ENCODE assay signal across 8 mouse cellular contexts in the genomic region with DNA sequence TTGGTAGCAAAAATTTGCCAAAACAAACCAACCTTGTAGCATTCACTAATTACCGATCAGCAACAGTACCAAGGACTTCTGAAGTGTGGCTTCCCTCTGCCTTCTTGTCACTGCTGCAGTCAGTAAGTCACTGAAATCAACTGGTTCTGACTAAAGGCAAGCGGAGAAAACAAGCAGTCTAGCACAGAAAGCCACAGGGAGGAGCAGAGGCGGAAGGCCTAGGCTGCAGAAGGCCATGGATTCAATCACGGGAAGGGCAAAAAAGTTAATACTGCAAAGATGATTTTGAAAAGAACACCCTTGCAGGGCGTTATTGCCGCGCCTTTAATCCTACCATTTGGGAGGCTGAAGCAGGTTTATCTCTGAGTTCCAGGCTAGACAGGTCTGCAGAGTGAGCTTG. TPM values are rescaled to one million over a fixed set of nuclear protein-coding genes. Genes with fewer than 3 reads are reported as not detected.
A peak's percentile ranks its signal among the peaks of the same experiment; 100 is the strongest.
DNase-seq lines count a peak whose midpoint lies in the region; ATAC-seq and TF ChIP-seq lines count a peak whose summit lies in the region.

No protein-coding gene starts in this region.

- H3K4me2 ChIP-seq in midbrain, embryonic 11.5 days, result no peak overlapping the region
- peak overlapping the region; percentile 90 for H3K4me2 ChIP-seq in limb, embryonic 13.5 days (replicated peaks)
- peak overlapping the region; percentile 82; the same call in 1 of the 2 replicates for H3K4me2 ChIP-seq in stomach, postnatal 0 days (replicated peaks; ENCODE audit: low read depth)

- no peaks in the 10 kb centered on the region for H3K9me3 ChIP-seq in midbrain, embryonic 10.5 days (replicated peaks)
- no peaks in the 10 kb centered on the region for H3K9me3 ChIP-seq in midbrain, embryonic 11.5 days (ENCODE audit: control insufficient read depth, low read length)
- no peaks in the 10 kb centered on the region for H3K9me3 ChIP-seq in limb, embryonic 13.5 days
- no peaks in the 10 kb centered on the region for H3K9me3 ChIP-seq in stomach, postnatal 0 days (ENCODE audit: control insufficient read depth, low read length)

- no peak for TF ChIP-seq EP300 in stomach, postnatal 0 days (optimal IDR thresholded peaks at IDR 0.05)

- peak overlapping the region; percentile 93 for H3K4me3 ChIP-seq in gastrocnemius, adult 2 months
- peak overlapping the region; percentile 94 for H3K4me3 ChIP-seq in midbrain, embryonic 10.5 days
- no peak overlapping the region for H3K4me3 ChIP-seq in midbrain, embryonic 11.5 days (ENCODE audit: low read depth, low read length)
- peak overlapping the region; percentile 81; the same call in 1 of the 2 replicates for H3K4me3 ChIP-seq in limb, embryonic 13.5 days
- peak overlapping the region; percentile 79; the same call in 1 of the 2 replicates for H3K4me3 ChIP-seq in stomach, postnatal 0 days (ENCODE audit: low read depth, low read length)

- peaks cover 47% of the 10 kb centered on the region for H3K36me3 ChIP-seq in midbrain, embryonic 10.5 days
- no peaks in the 10 kb centered on the region for H3K36me3 ChIP-seq in midbrain, embryonic 11.5 days (ENCODE audit: control insufficient read depth, insufficient read depth, low read length)
- peaks cover 21% of the 10 kb centered on the region for H3K36me3 ChIP-seq in limb, embryonic 13.5 days
- 0 out of 2 replicates have a peak, but pooled peaks cover 4% of the 10 kb centered on the region for H3K36me3 ChIP-seq in stomach, postnatal 0 days (ENCODE audit: control insufficient read depth, insufficient read depth, low read length)

- 91% methylated on average over 7 of the region's 7 CpGs for WGBS in midbrain, embryonic 10.5 days
- WGBS in midbrain, embryonic 11.5 days, result 91% methylated on average over 7 of the region's 7 CpGs
- WGBS in limb, embryonic 13.5 days, result 92% methylated on average over 7 of the region's 7 CpGs
- 85% methylated on average over 7 of the region's 7 CpGs for WGBS in stomach, postnatal 0 days

- H3K27ac ChIP-seq in gastrocnemius, adult 2 months, result peak overlapping the region; percentile 31
- no peak overlapping the region for H3K27ac ChIP-seq in midbrain, embryonic 10.5 days (replicated peaks)
- no peak overlapping the region for H3K27ac ChIP-seq in midbrain, embryonic 11.5 days (ENCODE audit: low read depth, low read length)
- no peak overlapping the region for H3K27ac ChIP-seq in limb, embryonic 13.5 days
- no peak overlapping the region for H3K27ac ChIP-seq in stomach, postnatal 0 days (replicated peaks)

- peaks cover 26% of the 10 kb centered on the region for H3K4me1 ChIP-seq in midbrain, embryonic 10.5 days
- H3K4me1 ChIP-seq in midbrain, embryonic 11.5 days (ENCODE audit: control insufficient read depth, insufficient read depth, low read length), result peaks cover 11% of the 10 kb centered on the region
- peaks cover 30% of the 10 kb centered on the region for H3K4me1 ChIP-seq in limb, embryonic 13.5 days
- H3K4me1 ChIP-seq in stomach, postnatal 0 days (replicated peaks; ENCODE audit: control insufficient read depth, insufficient read depth), result 0 out of 2 replicates have a peak, but pooled peaks cover 3% of the 10 kb centered on the region

- no peak for TF ChIP-seq CTCF in gastrocnemius, adult 2 months (IDR thresholded peaks at IDR 0.05)
- TF ChIP-seq CTCF in stomach, postnatal 0 days (IDR thresholded peaks at IDR 0.05; ENCODE audit: low read depth), result no peak

- no peak for DNase-seq in gastrocnemius, adult 2 months
- DNase-seq in gastrocnemius, postnatal 14 days, result no peak
- no peak for DNase-seq in midbrain, embryonic 10.5 days (ENCODE audit: low spot score)
- no peak for DNase-seq in midbrain, embryonic 11.5 days (ENCODE audit: low spot score, missing footprints)
- no peak for DNase-seq in stomach, postnatal 0 days (ENCODE audit: low spot score)
- DNase-seq in right cerebral cortex, adult 2 months (ENCODE audit: low spot score in 2 of 2), result no peak
- DNase-seq in adrenal gland, adult 18-20 months (ENCODE audit: low spot score in 2 of 2), result no peak

- no peaks in the 10 kb centered on the region for H3K27me3 ChIP-seq in midbrain, embryonic 10.5 days (ENCODE audit: low read depth, poor library complexity, severe bottlenecking)
- H3K27me3 ChIP-seq in midbrain, embryonic 11.5 days (ENCODE audit: control insufficient read depth, insufficient read depth, low read length), result no peaks in the 10 kb centered on the region
- H3K27me3 ChIP-seq in limb, embryonic 13.5 days, result no peaks in the 10 kb centered on the region
- no peaks in the 10 kb centered on the region for H3K27me3 ChIP-seq in stomach, postnatal 0 days (ENCODE audit: control insufficient read depth, insufficient read depth, low read length)

- ATAC-seq in midbrain, embryonic 11.5 days (ENCODE audit: low FRiP score), result no peak
- ATAC-seq in limb, embryonic 13.5 days (ENCODE audit: low FRiP score, low read depth), result no peak
- ATAC-seq in stomach, postnatal 0 days (ENCODE audit: low FRiP score, low TSS enrichment), result no peak

- intact Hi-C loops in gastrocnemius, adult 2 months (cut with DNase I), result no loop called here
- intact Hi-C loops in gastrocnemius, postnatal 14 days (cut with DNase I; ENCODE audit: low total_unique reads), result no loop called here

- H3K9ac ChIP-seq in midbrain, embryonic 11.5 days (ENCODE audit: low read length), result no peak overlapping the region
- no peak overlapping the region for H3K9ac ChIP-seq in limb, embryonic 13.5 days
- H3K9ac ChIP-seq in stomach, postnatal 0 days (ENCODE audit: low read length), result no peak overlapping the region

RNA-seq across cellular contexts. Expression of a gene that starts 2.1 kb away (rescaled TPM):
- total RNA-seq in gastrocnemius, adult 2 months (2021), result 100 to 1,000 TPM in 1 of 2 experiments, 10 to 100 TPM in 1; 92.0 to 104 TPM
- 100 to 1,000 TPM in 1 of 2 experiments, 10 to 100 TPM in 1; 89.7 to 106 TPM for total RNA-seq in gastrocnemius, postnatal 14 days (2021)
- 252 and 285 TPM in 2 replicates for polyA plus RNA-seq in midbrain, embryonic 10.5 days (2016; fragmentation: Nextera tagmentation; extraction: Ambion mirVana)
- polyA plus RNA-seq in midbrain, embryonic 11.5 days (2014; fragmentation: Nextera tagmentation; extraction: Ambion mirVana), result 239 and 240 TPM in 2 replicates
- polyA plus RNA-seq in limb, embryonic 13.5 days (2015; fragmentation: Nextera tagmentation; extraction: Ambion mirVana), result 208 and 214 TPM in 2 replicates
- 158 and 175 TPM in 2 replicates for polyA plus RNA-seq in stomach, postnatal 0 days (2015; fragmentation: Nextera tagmentation; extraction: Ambion mirVana)
- 100 to 1,000 TPM; 186 to 207 TPM for total RNA-seq in adrenal gland, adult 18-20 months (2021)

RNA-seq across cellular contexts. Expression of a gene that starts 27.3 kb away (rescaled TPM):
- 1 to 10 TPM; 4.7 to 4.8 TPM for total RNA-seq in gastrocnemius, adult 2 months (2021)
- 1 to 10 TPM; 4.6 to 5.6 TPM for total RNA-seq in gastrocnemius, postnatal 14 days (2021)
- polyA plus RNA-seq in midbrain, embryonic 10.5 days (2016; fragmentation: Nextera tagmentation; extraction: Ambion mirVana), result 23.8 and 25.3 TPM in 2 replicates
- 32.0 and 38.4 TPM in 2 replicates for polyA plus RNA-seq in midbrain, embryonic 11.5 days (2014; fragmentation: Nextera tagmentation; extraction: Ambion mirVana)
- polyA plus RNA-seq in limb, embryonic 13.5 days (2015; fragmentation: Nextera tagmentation; extraction: Ambion mirVana), result 26.6 and 29.3 TPM in 2 replicates
- 18.4 and 19.5 TPM in 2 replicates for polyA plus RNA-seq in stomach, postnatal 0 days (2015; fragmentation: Nextera tagmentation; extraction: Ambion mirVana)
- 10 to 100 TPM; 10.8 to 11.3 TPM for total RNA-seq in adrenal gland, adult 18-20 months (2021)
